Mouse (Mus musculus) CD4-positive, CD25-positive, alpha-beta regulatory T cell (primary cell): ENCODE data around the gene Phf14. TPM values are rescaled to one million over a fixed set of nuclear protein-coding genes. Genes with fewer than 3 reads are reported as not detected.

Source experiments
- polyA plus RNA-seq: library from polyadenylated mRNA; unstranded; fragments of 100-300 nt; shearing (Covaris generic); gene quantifications from one replicate; pipeline ENCODE4 v1.2.1, GENCODE M21; 2017

Gene Phf14
- 71.2 TPM for polyA plus RNA-seq

GRCm38 (mm10) chr6:11907269-11908032, at the start of gene Phf14, which contains the start of gene Ndufa4:
TSS of gene Phf14 (plus strand) at chr6:11907809.
TSS of gene Ndufa4 (minus strand) at chr6:11907497.

Other genes with a start within 250 kb of the Phf14 start
- gene Ndufa4, start 312 bp upstream of the Phf14 start, polyA plus RNA-seq = 452 TPM